22 mouse cellular contexts compared by ENCODE assay signal in genomic region chr5:73252739-73253138, GRCm38 (mm10). TPM values are rescaled to one million over a fixed set of nuclear protein-coding genes. Genes with fewer than 3 reads are reported as not detected.
DNase-seq lines count a peak whose midpoint lies in the region; ATAC-seq and TF ChIP-seq lines count a peak whose summit lies in the region.
"Had no signal": no experiment of that assay in that cellular context is flagged by ENCODE, and none has a peak within 500 bp of the region (broad histone marks: within the 10 kb centered on the region; RNA-seq: fewer than 3 reads in every experiment).

No protein-coding gene starts in this region.

- H3K4me2 ChIP-seq in heart, embryonic 13.5 days: peak overlapping the region; percentile 82
- peak overlapping the region; percentile 95 for H3K4me2 ChIP-seq in liver, embryonic 15.5 days
- H3K4me2 ChIP-seq in kidney, embryonic 15.5 days: no peak overlapping the region
- H3K4me2 ChIP-seq: forebrain, embryonic 12.5 days; hindbrain, embryonic 12.5 days; stomach, embryonic 15.5 days had no signal

- H3K9ac ChIP-seq in heart, embryonic 13.5 days: peak overlapping the region; percentile 50; the same call in 1 of the 2 replicates
- H3K9ac ChIP-seq in liver, embryonic 15.5 days: no peak overlapping the region
- H3K9ac ChIP-seq in kidney, embryonic 15.5 days: no peak overlapping the region
- H3K9ac ChIP-seq: forebrain, embryonic 12.5 days; hindbrain, embryonic 12.5 days; stomach, embryonic 15.5 days had no signal

- H3K27me3 ChIP-seq in heart, embryonic 13.5 days (replicated peaks): no peaks in the 10 kb centered on the region
- no peaks in the 10 kb centered on the region for H3K27me3 ChIP-seq in G1E (ENCODE audit: insufficient read depth, low read length)
- no peaks in the 10 kb centered on the region for H3K27me3 ChIP-seq in liver, embryonic 15.5 days
- H3K27me3 ChIP-seq in kidney, embryonic 15.5 days: no peaks in the 10 kb centered on the region
- H3K27me3 ChIP-seq: hindbrain, embryonic 12.5 days; Patski; stomach, embryonic 15.5 days had no signal

- no peaks in the 10 kb centered on the region for H3K9me3 ChIP-seq in heart, embryonic 13.5 days
- H3K9me3 ChIP-seq in G1E (replicated peaks): no peaks in the 10 kb centered on the region
- no peaks in the 10 kb centered on the region for H3K9me3 ChIP-seq in liver, embryonic 15.5 days (replicated peaks)
- H3K9me3 ChIP-seq in kidney, embryonic 15.5 days (replicated peaks): no peaks in the 10 kb centered on the region
- H3K9me3 ChIP-seq: forebrain, embryonic 12.5 days; heart, embryonic 10.5 days; hindbrain, embryonic 12.5 days; midbrain, embryonic 10.5 days; stomach, embryonic 15.5 days had no signal

- H3K27ac ChIP-seq in heart, embryonic 13.5 days (replicated peaks): no peak overlapping the region
- peak overlapping the region; percentile 80 for H3K27ac ChIP-seq in liver, embryonic 15.5 days (replicated peaks)
- no peak overlapping the region for H3K27ac ChIP-seq in kidney, embryonic 15.5 days
- H3K27ac ChIP-seq: forebrain, embryonic 12.5 days; heart, embryonic 10.5 days; hindbrain, embryonic 12.5 days; midbrain, embryonic 10.5 days; stomach, embryonic 15.5 days had no signal

- DNase-seq in heart, adult 18-20 months: no peak
- peak; percentile 21 for DNase-seq in G1E (ENCODE audit: low spot score)
- DNase-seq in MEL-GATA-1-ER (ENCODE audit: extremely low read depth, low read depth): peak; percentile 36
- DNase-seq in urinary bladder, adult 2 months (ENCODE audit: low spot score): no peak
- DNase-seq: adrenal gland, postnatal 14 days; cerebellum, adult 18-20 months; gastrocnemius, postnatal 10 days; kidney, adult 9 months; kidney, postnatal 36 days; lung, adult 2 months; right cerebral cortex, postnatal 25 days; thymus, adult 2 months had no signal

- H3K36me3 ChIP-seq in heart, embryonic 13.5 days: peaks cover 4% of the 10 kb centered on the region; the same call in 1 of the 2 replicates
- peaks cover 34% of the 10 kb centered on the region for H3K36me3 ChIP-seq in G1E (replicated peaks)
- H3K36me3 ChIP-seq in liver, embryonic 15.5 days (replicated peaks): peaks cover 5% of the 10 kb centered on the region; the same call in 1 of the 2 replicates
- H3K36me3 ChIP-seq in kidney, embryonic 15.5 days: no peaks in the 10 kb centered on the region; the same call in 1 of the 2 replicates
- H3K36me3 ChIP-seq: forebrain, embryonic 12.5 days; heart, embryonic 10.5 days; hindbrain, embryonic 12.5 days; stomach, embryonic 15.5 days had no signal

- ATAC-seq in heart, embryonic 13.5 days (ENCODE audit: extremely low read depth, insufficient number of reproducible peaks, low FRiP score, low TSS enrichment): no peak
- ATAC-seq in G1E (ENCODE audit: extremely low read depth, insufficient number of reproducible peaks, low FRiP score, poor library complexity, severe bottlenecking): peak; percentile 23; the same call in 1 of the 2 replicates
- ATAC-seq in liver, embryonic 15.5 days (ENCODE audit: insufficient read depth): no peak
- ATAC-seq in kidney, embryonic 15.5 days (replicated peaks; ENCODE audit: low FRiP score): no peak
- ATAC-seq: inflammation-experienced regulatory T-cells, adult 6 months; Patski had no signal

- H3K4me1 ChIP-seq in heart, embryonic 13.5 days: peaks cover 55% of the 10 kb centered on the region
- H3K4me1 ChIP-seq in G1E (ENCODE audit: insufficient read depth, low read depth, low read length): peaks cover 73% of the 10 kb centered on the region
- H3K4me1 ChIP-seq in liver, embryonic 15.5 days (replicated peaks): peaks cover 67% of the 10 kb centered on the region
- peaks cover 31% of the 10 kb centered on the region for H3K4me1 ChIP-seq in kidney, embryonic 15.5 days
- H3K4me1 ChIP-seq: stomach, embryonic 15.5 days had no signal

- no peak for TF ChIP-seq CTCF in G1E (IDR thresholded peaks at IDR 0.05; ENCODE audit: low read depth, low read length)

- no peak overlapping the region for H3K4me3 ChIP-seq in heart, embryonic 13.5 days
- peak overlapping the region; percentile 51; the same call in 1 of the 2 replicates for H3K4me3 ChIP-seq in G1E (ENCODE audit: low read depth, low read length)
- no peak overlapping the region for H3K4me3 ChIP-seq in liver, embryonic 15.5 days (replicated peaks)
- H3K4me3 ChIP-seq in kidney, embryonic 15.5 days (replicated peaks): no peak overlapping the region
- H3K4me3 ChIP-seq: forebrain, embryonic 12.5 days; heart, embryonic 10.5 days; hindbrain, embryonic 12.5 days; midbrain, embryonic 10.5 days; stomach, embryonic 15.5 days had no signal

RNA-seq across cellular contexts. Expression of gene Fryl, which starts 3.7 kb away (rescaled TPM):
- polyA plus RNA-seq in heart, embryonic 13.5 days (2015; fragmentation: Nextera tagmentation; extraction: Ambion mirVana): 27.3 and 28.8 TPM in 2 replicates
- total RNA-seq in heart, adult 18-20 months (2021): 10 to 100 TPM; 28.8 to 40.5 TPM
- 352 and 439 TPM in 2 replicates for total RNA-seq in G1E (2014; fragmentation: Nextera tagmentation)
- 112 and 118 TPM in 2 replicates for total RNA-seq in G1E (2017)
- polyA plus RNA-seq in G1E (2012): 133 and 147 TPM in 2 replicates
- polyA plus RNA-seq in liver, embryonic 15.5 days (2015; fragmentation: Nextera tagmentation; extraction: Ambion mirVana): 46.2 and 47.2 TPM in 2 replicates
- polyA plus RNA-seq in kidney, embryonic 15.5 days (2015; fragmentation: Nextera tagmentation; extraction: Ambion mirVana): 34.4 and 34.8 TPM in 2 replicates
- polyA plus RNA-seq in urinary bladder, adult 2 months (2012; rRNA removed): 35.4 and 52.6 TPM in 2 replicates

RNA-seq across cellular contexts. Expression of gene Ociad1, which starts 39.8 kb away (rescaled TPM):
- 220 and 251 TPM in 2 replicates for polyA plus RNA-seq in heart, embryonic 13.5 days (2015; fragmentation: Nextera tagmentation; extraction: Ambion mirVana)
- 100 to 1,000 TPM; 259 to 269 TPM for total RNA-seq in heart, adult 18-20 months (2021)
- 311 and 324 TPM in 2 replicates for total RNA-seq in G1E (2014; fragmentation: Nextera tagmentation)
- total RNA-seq in G1E (2017): 223 and 231 TPM in 2 replicates
- polyA plus RNA-seq in G1E (2012): 93.3 and 121 TPM in 2 replicates
- polyA plus RNA-seq in liver, embryonic 15.5 days (2015; fragmentation: Nextera tagmentation; extraction: Ambion mirVana): 115 and 117 TPM in 2 replicates
- polyA plus RNA-seq in kidney, embryonic 15.5 days (2015; fragmentation: Nextera tagmentation; extraction: Ambion mirVana): 237 and 247 TPM in 2 replicates
- 196 and 197 TPM in 2 replicates for polyA plus RNA-seq in urinary bladder, adult 2 months (2012; rRNA removed)

Comparison
In these comparisons a context has a peak if more than half of its experiments do, and no peak if none do; other contexts are left out.
1. DNase-seq: peak in G1E (single experiment) and MEL-GATA-1-ER (single experiment); none in heart, adult 18-20 months (0 of 2) and urinary bladder, adult 2 months (single experiment).